Mouse (Mus musculus) olfactory bulb, adult 2 months (tissue): ENCODE results near the gene Lama4.

Source experiments
- CTCF ChIP-seq: fragments of 200-500 bp; IDR thresholded peaks from 2 replicates; pipeline ENCODE4 v1.5.1; 2012; ENCODE audit warnings: low read depth, mild to moderate bottlenecking, low read length, moderate library complexity; ENCODE audit not compliant: insufficient read depth
- POLR2A ChIP-seq: fragments of 200-500 bp; IDR thresholded peaks from 2 replicates; pipeline ENCODE4 v1.6.1; 2012; ENCODE audit warnings: mild to moderate bottlenecking, low read depth, low read length, moderate library complexity; ENCODE audit not compliant: insufficient read depth

DNA sequence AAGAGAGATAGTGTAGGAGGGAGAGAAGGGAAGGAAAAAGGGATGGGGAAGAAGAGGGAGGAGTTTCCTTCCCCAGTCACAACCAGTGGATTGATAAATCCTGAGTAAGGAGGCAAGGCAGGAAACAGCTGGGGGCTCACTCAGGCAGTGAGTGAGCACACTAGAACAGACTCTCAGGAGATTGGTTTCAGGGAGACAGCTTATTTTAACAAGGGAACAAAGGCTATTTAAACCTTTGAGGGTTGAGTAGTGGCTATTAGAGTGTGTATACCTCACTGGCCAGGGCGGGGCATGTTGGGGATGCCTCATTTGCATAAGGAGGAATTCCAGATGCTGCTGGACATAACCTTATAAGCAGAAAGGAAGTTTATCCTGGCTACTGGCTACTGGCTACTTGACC lies 27.5 kb downstream of the Lama4 start:
- TF ChIP-seq CTCF (no peak), POLR2A (no peak)
